Mouse (Mus musculus) stomach, postnatal 0 days (tissue): ENCODE measurements around the gene Glp2r.

ENCODE experiments used
- CTCF ChIP-seq: IDR thresholded peaks from 2 replicates; pipeline ENCODE4 v1.5.1; 2016; ENCODE audit warnings: antibody characterized with exemption, low read depth, mild to moderate bottlenecking, moderate library complexity
- EP300 ChIP-seq: optimal IDR thresholded peaks from 2 replicates; pipeline ENCODE3; 2016; ENCODE audit warnings: antibody characterized with exemption

- TF ChIP-seq CTCF (no peak), EP300 (no peak)
Observed at GRCm38 (mm10) chr11:67723231-67724013, 47.5 kb downstream of the Glp2r start.
